Mouse (Mus musculus) common myeloid progenitor, adult 5-6 weeks (primary cell): ENCODE measurements at regions not wholly inside any gene's neighbourhood (a gene's known extent, or its start where the extent isn't known, plus 50 kb on each side); places are given as distances from the start of the nearest gene placed in this dataset.

Experiments
- ATAC-seq: replicated peaks from 2 replicates; pipeline ENCODE4 v1.8.0; 2016; ENCODE audit warnings: low read depth, mild to moderate bottlenecking, moderate TSS enrichment, inconsistent platforms; ENCODE audit not compliant: poor library complexity, severe bottlenecking

GRCm38 (mm10) chr2:30743976-30744620 lies 59.4 kb downstream of the 1700001O22Rik start:
- no peak for ATAC-seq

- ATAC-seq = no peak
These were observed 60.1 kb downstream of the 1700001O22Rik start for GRCm38 (mm10) chr2:30743265-30743846.

- no peak for ATAC-seq
These were observed 62.0 kb downstream of the 1700001O22Rik start for GRCm38 (mm10) chr2:30741450-30741849.

- no peak for ATAC-seq
These were observed 65.7 kb downstream of the 1700001O22Rik start for GRCm38 (mm10) chr2:30737759-30738158.

GRCm38 (mm10) chr2:30736705-30737104 lies 66.8 kb downstream of the 1700001O22Rik start:
- no peak for ATAC-seq

GRCm38 (mm10) chr2:30736236-30736635 lies 67.2 kb downstream of the 1700001O22Rik start:
- ATAC-seq = no peak

- ATAC-seq = no peak
These were observed 69.6 kb downstream of the 1700001O22Rik start for GRCm38 (mm10) chr2:30733853-30734252.

- no peak for ATAC-seq
These were observed 71.6 kb downstream of the 1700001O22Rik start for GRCm38 (mm10) chr2:30731832-30732231.

- no peak for ATAC-seq
These were observed 75.5 kb downstream of the 1700001O22Rik start for GRCm38 (mm10) chr2:30727948-30728347.

- peak; percentile 60 for ATAC-seq
These were observed 77.6 kb downstream of the 1700001O22Rik start for GRCm38 (mm10) chr2:30725601-30726489.

GRCm38 (mm10) chr2:30725186-30725585 lies 78.3 kb downstream of the 1700001O22Rik start:
- no peak for ATAC-seq

GRCm38 (mm10) chr2:30724521-30724920 lies 78.9 kb downstream of the 1700001O22Rik start:
- no peak for ATAC-seq

- ATAC-seq = no peak
These were observed 80.3 kb downstream of the 1700001O22Rik start for GRCm38 (mm10) chr2:30723059-30723587.

- no peak for ATAC-seq
These were observed 81.0 kb downstream of the 1700001O22Rik start for GRCm38 (mm10) chr2:30722263-30723050.

- no peak for ATAC-seq
These were observed 81.8 kb downstream of the 1700001O22Rik start for GRCm38 (mm10) chr2:30721473-30722262.

GRCm38 (mm10) chr2:30721048-30721461 lies 82.4 kb downstream of the 1700001O22Rik start:
- ATAC-seq = no peak

GRCm38 (mm10) chr2:30720291-30720690 lies 83.2 kb downstream of the 1700001O22Rik start:
- no peak for ATAC-seq

GRCm38 (mm10) chr2:30719611-30720290 lies 83.7 kb downstream of the 1700001O22Rik start:
- no peak for ATAC-seq
